Mouse (Mus musculus) gastrocnemius, postnatal 14 days (tissue): ENCODE data around the gene Vsx2. TPM values are rescaled to one million over a fixed set of nuclear protein-coding genes. Genes with fewer than 3 reads are reported as not detected.
A peak's percentile ranks its signal among the peaks of the same experiment; 100 is the strongest.

Experiments used
- DNase-seq: peaks from one replicate; pipeline ENCODE4 v3.0.0; 2021; ENCODE audit warnings: mixed read lengths
- intact Hi-C: fragments of 180-260 bp; cut with DNase I; formaldehyde crosslinking; loops from one replicate; pipeline ENCODE4 v1.15.1; 2025; ENCODE audit warnings: low total_unique reads
- total RNA-seq, 2 experiments: library from RNA; stranded (reverse); gene quantifications; 2 replicates each; pipeline ENCODE4 v1.2.3; 2021

The Vsx2 gene
- total RNA-seq, 2 experiments from 2014 or later, result not detected

DNA sequence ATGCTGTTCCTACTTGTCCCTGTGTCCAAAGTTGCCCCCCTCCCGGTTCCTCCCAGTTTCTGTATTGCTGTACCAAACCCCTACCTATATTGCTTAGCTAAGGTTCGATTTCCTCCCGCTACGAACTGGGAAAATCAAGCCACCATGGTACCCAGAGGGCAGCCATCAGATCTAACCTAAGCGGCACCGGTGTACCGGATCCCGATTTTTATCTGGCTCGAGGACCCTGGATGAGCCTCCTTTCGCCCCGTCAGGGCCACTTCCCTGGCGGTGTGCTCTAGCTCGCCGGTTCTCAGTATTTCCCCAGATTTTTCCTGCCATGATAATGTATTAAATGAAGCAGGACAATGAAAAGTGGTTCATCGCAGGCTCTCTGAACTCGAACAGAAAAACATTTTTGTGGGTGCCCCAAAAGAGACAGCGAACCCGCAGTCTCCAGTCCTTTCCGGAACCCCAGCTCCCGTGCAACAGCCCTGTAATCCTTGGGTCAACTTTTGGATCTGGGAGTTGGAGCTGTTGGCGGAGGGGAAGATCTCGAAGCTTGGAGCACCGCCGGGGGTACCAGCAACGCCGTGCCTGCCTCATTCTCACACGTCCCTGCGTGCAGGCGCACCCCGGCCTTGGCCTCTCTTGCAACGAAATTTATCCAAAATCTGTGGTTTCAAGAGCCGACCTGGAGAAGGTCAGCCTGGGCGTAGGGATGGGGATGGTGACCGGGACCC, 1.3 kb downstream of the Vsx2 start:
- intact Hi-C loops, result no loop called here
- no peak for DNase-seq

DNA sequence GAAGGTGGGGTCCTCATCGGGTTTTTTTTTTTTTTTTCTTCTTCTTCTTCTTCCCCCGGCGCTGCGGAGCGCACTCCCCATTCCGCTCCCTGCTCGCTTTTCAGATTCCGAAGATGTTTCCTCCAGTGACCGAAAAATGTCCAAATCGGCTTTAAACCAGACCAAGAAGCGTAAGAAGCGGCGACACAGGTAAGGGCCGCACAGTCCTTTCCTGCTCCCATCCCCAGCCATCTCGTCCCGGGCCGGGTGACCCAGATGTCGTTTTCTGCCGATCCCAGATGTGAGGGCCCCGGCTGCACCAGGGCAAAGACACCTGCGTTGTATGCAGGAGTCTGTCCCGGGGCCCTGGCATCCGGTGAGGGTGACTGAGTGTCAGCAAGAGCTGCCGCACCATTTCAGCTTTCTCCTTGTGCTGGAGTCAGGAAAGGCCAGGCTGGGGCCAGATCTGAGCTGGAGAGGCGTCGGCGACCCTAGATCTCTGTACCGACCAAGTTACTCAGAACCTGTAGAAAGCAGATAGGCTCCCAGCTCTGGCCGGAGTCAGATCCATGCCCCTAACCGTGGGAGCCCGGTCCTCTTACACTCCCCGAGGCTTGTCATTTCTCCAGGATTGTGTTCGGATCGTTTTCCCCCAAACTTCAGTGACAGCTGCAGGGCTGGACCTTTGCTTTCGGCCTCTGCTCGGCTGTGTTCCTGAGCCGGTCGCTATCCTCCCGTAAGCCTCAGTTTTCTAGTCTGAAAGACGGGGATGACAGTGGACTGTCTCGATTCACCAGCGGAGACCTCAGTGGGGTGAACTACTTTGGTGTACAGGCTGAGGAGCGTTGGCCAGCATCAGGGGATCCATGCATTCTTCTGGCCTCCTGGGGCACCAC, 2.1 kb downstream of the Vsx2 start:
- no peak for DNase-seq
- intact Hi-C loops, result no loop called here

DNA sequence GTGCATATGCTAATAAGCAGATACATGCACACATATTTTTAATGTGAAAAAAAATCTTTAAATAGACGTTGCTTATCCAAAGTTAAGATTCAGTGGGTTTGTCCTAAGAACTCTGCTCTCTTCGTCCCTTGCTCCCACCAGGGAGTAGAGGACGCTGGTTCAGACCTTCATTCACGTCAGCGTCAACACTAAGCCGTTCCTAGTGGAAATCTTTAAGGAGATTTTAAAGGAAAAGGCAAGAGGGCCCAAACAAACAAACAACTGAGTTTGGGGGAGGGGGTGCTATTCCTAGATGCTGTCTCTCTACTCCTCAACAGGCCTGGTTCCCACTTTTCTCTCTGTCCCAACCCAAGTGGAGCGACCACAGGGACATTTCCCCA, 2.8 kb downstream of the Vsx2 start:
- no peak for DNase-seq
- intact Hi-C loops, result no loop called here

DNA sequence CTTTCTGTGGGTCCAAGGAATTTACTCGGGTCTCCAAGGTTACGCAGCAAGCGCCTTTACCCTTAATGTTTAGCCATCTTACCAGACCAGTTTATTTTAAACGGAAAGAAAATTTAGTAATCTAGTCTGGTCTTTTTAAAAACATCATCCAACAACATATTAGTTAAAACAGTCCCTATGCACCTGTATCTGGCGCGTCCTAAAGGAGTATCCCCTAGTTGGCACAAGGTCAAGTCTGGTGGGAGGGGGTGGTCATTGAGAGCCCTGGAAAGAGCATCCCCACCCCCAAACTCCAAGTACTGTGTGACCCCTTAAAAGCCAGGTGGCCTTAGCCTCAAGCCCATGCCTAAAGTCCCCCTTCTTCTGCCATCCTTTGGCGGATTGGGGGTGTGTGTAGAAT, 3.5 kb downstream of the Vsx2 start:
- intact Hi-C loops, result no loop called here

DNA sequence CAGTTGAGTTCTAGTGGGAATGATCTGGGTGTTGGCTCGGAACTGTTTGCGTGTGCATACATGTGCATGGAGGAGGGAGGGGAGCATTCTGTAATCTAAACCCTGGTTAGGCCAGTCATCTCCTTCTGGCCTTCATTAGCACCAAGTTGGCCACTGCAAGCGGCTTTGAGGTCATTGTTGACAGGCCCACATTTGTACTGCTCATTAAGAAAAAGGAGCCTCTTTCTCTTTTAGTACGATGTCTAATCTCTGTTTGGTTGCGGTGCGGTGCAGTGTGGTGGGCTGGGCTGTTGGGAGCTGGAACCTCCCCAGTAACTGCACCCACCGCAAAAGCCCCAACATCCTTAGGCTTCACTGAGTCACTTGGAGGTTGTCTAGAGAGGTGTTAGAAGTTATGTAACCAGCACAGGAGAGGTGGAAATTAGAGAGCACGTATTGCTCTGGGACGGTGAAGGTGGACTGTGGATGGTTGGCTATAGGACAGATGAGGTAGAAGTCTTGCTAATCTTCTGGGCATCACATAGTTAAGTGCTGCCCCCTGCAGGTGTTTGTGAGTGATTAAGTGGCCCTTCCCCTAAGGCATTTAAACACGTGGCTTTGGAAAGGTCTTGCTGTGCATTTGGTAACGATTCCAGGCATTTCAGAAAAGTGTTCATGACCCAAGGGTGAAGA, 8.3 kb downstream of the Vsx2 start:
- DNase-seq, result no peak
- intact Hi-C loops, result no loop called here

More for the DNA sequence above, 3.5 kb downstream of the Vsx2 start:
- no peak for DNase-seq

DNA sequence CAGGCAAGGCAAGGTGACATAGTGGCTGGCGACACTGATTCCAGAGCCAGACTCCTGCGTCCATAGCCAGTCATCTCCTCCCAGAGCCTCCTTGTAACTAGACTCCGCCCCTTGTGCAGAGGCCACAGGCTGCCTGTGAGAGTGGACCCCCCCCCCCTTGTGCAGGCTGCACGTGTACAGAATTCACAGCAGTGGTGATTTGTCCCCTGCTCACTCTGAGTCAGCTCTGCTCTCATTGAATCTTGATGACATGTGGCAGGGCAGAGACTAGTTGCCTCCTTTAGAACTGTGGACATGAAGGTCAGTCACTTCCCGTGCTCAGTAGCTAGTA, 8.8 kb downstream of the Vsx2 start:
- intact Hi-C loops, result no loop called here
- no peak for DNase-seq

DNA sequence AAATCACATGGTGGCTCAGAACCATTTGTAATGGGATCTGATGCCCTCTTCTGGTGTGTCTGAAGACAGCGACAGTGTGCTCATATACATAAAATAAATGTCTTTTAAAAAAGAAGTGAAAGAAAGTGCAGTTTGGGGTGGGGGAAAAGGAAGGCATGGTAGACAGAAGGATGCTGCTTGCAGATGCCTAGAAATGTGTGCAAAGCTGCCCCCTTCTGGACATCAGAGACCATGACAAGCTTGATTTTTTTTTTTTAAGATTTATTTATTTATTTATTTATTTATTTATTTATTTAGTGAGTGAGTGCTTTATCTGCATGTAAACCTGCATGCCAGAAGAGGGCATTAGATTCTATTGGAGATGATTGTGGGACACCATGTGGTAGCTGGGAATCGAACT, 11.7 kb downstream of the Vsx2 start:
- intact Hi-C loops, result no loop called here
- DNase-seq, result no peak

DNA sequence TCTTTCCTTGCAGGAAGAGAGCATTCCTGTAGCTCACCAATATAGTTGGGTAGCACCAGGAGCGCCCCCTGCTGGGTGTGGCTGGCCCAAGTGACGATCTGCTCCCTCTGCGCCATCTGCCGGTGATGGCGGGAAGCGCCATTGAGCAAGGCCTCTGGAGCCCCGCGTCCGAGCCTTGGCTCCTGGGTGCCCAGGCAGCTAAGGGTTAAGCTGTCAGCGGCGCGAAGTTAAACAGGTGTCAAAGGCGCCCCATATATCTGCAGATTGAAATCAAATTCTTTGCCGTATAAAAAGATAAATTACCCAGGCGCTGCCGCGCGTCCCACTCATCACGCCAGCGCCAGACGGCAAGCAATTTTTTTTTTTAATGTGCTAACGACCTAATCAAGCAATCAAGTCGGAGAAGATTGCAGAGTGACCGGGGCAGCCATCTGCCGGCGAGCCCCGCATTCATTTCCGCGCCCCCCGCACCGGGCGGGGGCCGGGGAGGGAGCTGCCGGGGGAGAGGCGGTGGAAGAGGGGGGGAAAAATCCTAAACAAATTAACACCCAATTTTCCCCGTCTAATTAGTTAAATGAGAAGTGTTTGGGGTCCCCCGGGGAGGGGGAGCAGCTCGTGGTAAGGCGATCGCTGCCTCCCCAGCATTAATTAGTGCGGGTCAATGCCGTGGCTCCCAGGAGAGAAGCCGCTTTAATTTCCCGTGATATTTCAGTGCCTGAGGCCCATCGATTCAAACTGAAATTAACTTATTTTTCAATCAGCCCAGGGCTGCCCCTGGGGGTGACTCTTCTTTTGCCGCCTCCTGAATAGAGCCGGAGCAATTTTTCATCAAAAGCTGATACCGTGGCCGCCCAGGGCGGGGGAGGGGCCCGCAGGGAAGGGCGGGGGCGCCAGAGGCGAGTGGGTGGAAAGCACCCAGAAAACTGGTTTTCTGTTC, 20.5 kb downstream of the Vsx2 start:
- intact Hi-C loops, result loop anchor here (2.0 kb wide), 1 partner anchor 121 kb away; no protein-coding TSS in a partner anchor

DNA sequence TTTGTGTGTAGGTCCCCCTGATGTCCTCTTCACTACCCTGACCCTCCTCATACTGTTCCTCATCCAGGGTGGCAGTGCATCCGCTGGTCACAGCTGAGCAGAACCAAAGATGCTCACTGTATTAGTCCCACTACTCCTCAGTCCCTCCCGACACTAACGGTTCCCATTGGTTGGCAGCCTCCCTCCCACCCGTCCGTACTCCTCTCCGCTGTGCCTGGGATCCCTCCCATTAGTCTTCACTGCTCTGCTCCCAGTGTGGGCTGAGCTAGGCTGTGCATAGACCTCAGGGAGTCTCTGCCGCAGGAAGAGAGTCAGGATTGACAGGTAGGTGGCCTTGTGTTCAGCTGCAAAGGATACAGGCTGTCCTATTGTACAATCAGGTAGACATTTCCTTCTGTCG, 28.8 kb downstream of the Vsx2 start:
- intact Hi-C loops, result no loop called here
- DNase-seq, result no peak

More for the DNA sequence above, 20.5 kb downstream of the Vsx2 start:
- DNase-seq, result peak; percentile 90

DNA sequence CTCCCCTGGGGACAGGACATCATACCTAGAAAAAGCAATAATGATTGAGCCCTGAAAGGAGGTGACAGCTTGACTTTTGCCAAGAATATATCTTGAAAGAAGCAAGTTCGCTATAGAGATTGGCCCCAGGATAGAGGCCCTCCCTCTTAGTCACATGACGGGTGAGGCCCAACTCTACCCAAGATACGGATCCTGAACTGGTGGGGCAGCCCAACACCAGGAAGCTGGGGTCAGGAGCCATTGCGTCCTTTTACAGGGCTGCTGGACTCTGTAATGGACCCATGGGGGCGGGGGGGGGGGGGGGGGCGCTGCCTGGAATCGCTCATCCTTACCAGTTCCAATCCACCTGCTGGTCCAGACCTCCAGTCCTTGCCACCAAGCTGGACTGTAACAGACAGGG, 34.4 kb downstream of the Vsx2 start:
- intact Hi-C loops, result no loop called here
- DNase-seq, result no peak

DNA sequence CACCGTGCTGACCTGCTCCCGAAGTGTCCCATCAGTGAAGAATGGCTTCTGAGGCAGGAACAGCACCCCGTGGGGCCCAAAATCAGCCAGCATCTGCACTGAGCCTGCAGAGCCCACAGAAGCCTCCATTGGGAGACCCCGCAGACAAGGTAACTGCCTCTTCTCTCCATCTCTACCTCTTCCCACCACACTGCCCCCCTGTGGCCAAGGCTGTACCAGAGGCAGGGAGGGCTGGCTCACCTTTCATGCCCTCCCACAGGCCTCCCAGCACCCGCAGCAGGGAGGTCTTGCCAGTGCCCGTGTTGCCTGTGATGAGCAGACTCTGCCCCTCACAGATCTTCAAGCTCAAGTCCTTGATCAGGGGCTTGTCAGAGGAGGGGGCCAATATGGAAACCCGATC, 36.3 kb downstream of the Vsx2 start:
- intact Hi-C loops, result no loop called here
- no peak for DNase-seq

DNA sequence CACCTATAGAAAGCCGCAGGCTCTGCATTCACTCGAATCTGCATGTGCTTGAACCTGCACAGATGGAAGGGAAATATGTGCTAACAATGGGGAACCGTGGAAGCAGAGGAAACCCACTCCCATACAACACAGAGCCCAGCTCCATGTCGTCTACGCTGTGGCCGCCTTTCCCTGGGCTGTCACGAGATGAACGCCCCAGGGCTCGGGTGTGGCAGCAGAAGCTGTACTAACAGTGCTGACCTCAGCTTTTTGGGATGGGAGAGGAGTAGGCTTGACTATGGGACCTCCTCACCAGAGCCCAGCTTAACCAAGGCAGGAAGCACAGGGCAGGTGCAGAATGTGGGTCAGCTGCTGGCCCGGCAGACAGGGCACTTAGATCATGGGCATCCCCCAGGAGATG, 42.2 kb downstream of the Vsx2 start:
- intact Hi-C loops, result no loop called here
- DNase-seq, result no peak

DNA sequence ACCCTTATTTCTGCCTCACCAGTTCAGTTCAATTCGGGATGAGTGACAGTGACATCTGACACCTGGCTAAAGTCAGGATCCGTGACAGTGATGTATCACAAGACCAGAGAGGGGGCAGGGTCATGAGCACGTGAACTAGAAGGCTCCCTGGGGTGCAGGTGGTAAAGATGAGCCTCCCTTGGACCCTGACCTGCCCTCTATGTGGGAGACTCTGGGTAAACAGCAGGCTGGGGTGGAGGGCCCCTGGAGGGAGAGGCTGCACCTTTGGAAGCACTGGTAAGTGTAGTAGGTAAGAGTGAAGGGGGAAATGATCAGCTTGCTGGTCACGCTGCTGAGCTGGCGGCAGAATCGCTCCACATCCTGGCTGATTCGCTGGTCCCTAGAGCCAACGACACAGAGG, 43.0 kb downstream of the Vsx2 start:
- no peak for DNase-seq
- intact Hi-C loops, result no loop called here

DNA sequence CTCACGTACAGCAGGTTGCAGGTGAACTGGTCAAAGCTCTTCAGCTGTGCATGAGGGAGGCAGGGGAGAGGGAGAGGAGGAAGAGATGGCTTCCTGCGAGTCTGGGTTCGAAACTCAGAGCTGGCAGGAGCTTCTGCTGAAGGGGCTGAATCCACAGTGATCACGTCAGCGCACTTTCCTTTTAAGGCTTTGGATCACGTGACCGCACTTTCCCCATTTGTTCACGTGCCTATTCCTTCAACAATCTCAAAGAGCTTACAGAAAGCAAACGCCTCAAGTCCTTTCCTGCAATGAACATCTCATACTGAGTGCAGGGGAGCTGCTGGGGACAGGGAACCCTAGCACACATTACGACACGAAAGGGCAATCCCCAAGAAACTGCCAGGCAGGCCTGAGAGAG, 44.4 kb downstream of the Vsx2 start:
- intact Hi-C loops, result no loop called here
- DNase-seq, result no peak

DNA sequence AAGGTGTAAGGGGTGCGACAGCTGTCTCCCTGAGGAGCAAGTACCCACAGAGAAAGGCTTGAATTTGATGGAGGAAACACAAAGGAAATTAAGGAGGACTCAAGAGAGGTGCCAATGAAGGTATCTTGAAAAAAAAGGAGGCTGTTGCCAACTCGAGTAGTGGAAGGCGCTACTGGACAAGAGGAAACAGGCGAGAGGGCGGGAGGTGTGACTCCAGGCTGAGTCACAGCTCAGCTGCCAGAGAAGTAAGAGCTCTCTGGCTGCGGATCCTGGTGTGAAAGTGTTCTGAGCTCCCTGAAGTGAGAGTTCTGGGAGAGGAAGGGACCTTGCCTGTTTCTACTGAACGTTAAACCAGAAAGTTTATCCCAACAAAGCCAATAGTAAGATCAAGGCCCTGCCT, 45.0 kb downstream of the Vsx2 start:
- intact Hi-C loops, result no loop called here
- no peak for DNase-seq

DNA sequence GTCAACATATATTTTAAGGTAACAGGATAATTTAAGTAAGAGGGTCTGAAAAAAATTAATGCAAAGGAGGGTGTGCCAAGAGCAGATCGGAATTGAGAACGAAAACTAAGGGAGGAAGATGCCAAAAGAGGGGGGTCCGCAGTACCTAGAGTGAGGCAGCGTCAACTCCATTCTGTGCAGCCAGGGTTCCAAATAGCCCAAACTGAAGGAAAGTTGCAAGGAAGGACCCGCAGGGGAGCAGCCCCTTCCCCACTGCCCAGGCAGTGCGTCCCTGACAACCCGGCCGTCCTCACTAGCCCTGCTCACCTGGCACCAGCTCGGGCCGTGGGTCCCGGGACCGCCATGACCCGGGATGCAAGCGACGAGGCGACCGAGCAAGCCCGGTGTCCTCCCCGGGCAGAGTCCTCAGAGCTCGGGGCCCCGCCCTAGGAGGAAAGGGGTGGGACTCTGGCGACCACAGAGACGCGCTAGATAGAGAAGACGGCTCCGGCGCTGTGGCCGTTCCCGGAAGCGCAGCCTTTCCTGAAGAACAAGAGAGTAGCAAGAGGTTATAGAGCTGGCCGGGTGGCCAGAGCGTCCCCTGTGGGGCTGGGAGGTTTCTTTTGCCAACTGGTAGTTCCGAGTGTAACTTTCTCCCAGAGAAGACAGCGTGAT, 47.5 kb downstream of the Vsx2 start, which contains the start of gene Abcd4:
Abcd4 (minus strand) TSS at position 437 of the 654 bp plus-strand sequence.
- DNase-seq, result peak; percentile 95
- intact Hi-C loops, result no loop called here

DNA sequence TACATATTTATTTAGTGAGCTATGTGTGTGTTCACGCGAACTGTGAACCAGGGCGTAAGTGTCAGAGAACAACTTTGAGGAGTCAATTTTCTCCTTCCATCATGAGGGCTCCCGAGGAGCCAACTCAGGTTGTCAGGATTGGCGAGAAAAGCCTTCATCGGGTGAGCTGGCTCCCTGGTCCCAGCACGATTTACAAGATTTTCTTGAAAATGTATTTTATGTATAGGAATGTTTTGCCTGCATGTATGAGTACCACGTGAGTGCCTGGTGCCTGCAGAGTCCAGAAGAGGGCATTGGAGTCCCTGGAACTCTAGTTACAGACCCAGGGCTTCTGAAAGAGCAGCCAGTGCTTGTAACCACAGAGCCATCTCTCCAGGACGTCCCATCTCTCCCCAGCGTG, 48.1 kb downstream of the Vsx2 start:
- DNase-seq, result no peak
- intact Hi-C loops, result no loop called here

DNA sequence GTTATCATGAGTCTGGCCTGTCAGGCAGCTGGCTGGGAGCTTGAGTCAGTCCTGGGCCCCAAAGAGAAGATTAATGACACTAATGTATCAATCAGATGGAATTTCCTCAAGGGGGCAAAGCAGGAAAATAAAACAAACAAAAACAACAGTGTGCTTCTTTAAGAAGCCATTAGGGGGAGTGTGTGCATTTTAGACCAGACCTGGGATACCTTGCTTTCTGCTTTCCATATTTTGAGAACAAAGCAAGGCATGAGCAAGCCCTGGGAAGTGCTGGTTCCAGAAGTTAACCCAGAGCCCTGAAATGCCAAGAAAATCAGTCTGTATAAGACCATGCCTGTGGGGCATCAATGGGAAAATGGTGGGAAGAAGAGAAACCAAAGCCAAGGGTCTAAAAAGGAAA, 51.4 kb downstream of the Vsx2 start:
- DNase-seq, result no peak
- intact Hi-C loops, result no loop called here

DNA sequence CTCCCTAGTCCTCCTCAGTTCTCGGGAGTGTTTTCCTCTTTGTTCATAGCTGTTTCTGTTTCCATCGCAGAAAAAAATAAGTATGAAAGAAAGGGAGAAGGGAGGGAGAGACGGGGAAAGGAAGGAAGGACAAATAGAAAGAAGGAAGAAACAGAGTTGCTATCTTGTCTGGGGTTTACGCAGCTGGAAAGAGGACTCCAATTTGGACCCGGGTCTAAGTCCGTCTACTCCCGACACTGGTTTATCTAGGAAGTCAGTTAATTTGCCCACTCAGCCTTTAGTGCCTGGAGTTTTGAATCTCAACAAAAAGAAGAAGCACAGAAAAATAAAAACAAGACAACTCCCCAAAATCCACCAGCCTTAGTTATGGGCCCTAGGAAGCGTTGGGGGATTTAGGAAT, 55.0 kb downstream of the Vsx2 start:
- no peak for DNase-seq
- intact Hi-C loops, result no loop called here
